ENCODE assay signal across 8 mouse cellular contexts in the genomic region with DNA sequence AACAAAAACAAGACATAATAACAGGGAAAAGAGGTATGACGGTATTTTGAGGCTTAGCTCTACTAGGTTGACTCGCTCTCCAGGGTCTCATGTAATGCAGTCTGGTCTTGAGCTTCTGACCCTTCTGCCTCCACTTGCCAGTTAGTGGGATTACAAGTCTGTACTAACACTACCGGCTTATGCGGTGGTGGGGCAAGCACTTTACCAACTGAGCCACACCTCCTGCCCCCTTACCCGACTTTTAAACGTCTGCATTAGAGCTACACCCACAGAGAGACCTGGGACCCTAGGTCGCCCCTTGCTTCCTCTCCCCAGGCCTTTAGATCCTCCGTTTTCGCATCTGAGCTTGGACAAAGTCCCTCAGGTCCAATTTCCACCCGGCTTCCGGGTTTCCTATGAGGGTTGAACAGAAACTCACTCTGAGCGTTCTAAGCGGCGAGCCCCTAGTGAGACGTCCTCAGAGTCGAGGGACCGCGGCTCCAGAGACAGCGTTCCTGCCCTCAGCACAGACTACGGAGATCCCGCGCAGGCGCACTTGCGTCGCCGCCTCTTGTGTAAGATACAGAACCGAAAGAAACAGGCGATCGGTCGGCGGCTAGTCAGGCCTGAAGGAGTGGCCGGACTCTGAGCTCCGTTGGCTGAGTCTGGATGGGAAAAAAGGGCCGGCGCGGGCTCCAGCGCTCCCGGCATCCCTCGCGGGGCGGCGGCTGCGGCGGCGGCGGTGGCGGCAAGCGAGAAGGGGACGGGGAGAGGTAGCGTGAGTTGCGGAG. TPM values are rescaled to one million over a fixed set of nuclear protein-coding genes. Genes with fewer than 3 reads are reported as not detected.
DNase-seq lines count a peak whose midpoint lies in the region; ATAC-seq and TF ChIP-seq lines count a peak whose summit lies in the region.

A gene (minus strand): TSS at position 573 of the 770 bp plus-strand sequence.
A gene (plus strand): TSS at position 678 of the 770 bp plus-strand sequence.

- peak within 1 kb of the TSS; percentile 91 for H3K9ac ChIP-seq in hindbrain, embryonic 13.5 days

- TF ChIP-seq CTCF in Patski (IDR thresholded peaks at IDR 0.05) = no peak

- CTCF ChIA-PET in Patski (lab: Charles Lee) = interaction anchor here (1.2 to 2.4 kb wide), 3 partner anchors 10 to 24 kb away, joined by 3 to 8 read pairs (median 5); no protein-coding TSS in a partner anchor

- DNase-seq in Patski (ENCODE audit: low read depth, low spot score) = peak; percentile 95
- DNase-seq in cerebellum, postnatal 14 days = peak; percentile 98 to 99
- peak; percentile 97 to 98 for DNase-seq in frontal cortex, postnatal 14 days (ENCODE audit: low spot score in 2 of 2)
- peak; percentile 94 to 99 for DNase-seq in layer of hippocampus, postnatal 25 days (ENCODE audit: extremely low spot score in 1 of 2, low spot score in 1 of 2)
- DNase-seq in lung, postnatal 25 days (ENCODE audit: low spot score) = peak; percentile 99
- peak; percentile 100 for DNase-seq in retina, embryonic 14.5 days (ENCODE audit: low spot score)
- peak; percentile 99 for DNase-seq in thymus, postnatal 4 days

- H3K4me1 ChIP-seq in hindbrain, embryonic 13.5 days (replicated peaks) = peaks cover 46% of the 10 kb centered on the region

- peak within 1 kb of the TSS; percentile 80 for H3K27ac ChIP-seq in hindbrain, embryonic 13.5 days

- peak within 1 kb of the TSS; percentile 93 for H3K4me3 ChIP-seq in hindbrain, embryonic 13.5 days

- H3K9me3 ChIP-seq in hindbrain, embryonic 13.5 days = no peaks in the 10 kb centered on the region

- H3K36me3 ChIP-seq in hindbrain, embryonic 13.5 days = peaks cover 49% of the 10 kb centered on the region

- POLR2A ChIA-PET in Patski (lab: Charles Lee) = interaction anchor here (0.6 to 1.2 kb wide), 4 partner anchors 15 to 1061 kb away, joined by 3 to 5 read pairs (median 4); no protein-coding TSS in a partner anchor

- no peaks in the 10 kb centered on the region for H3K27me3 ChIP-seq in Patski
- H3K27me3 ChIP-seq in hindbrain, embryonic 13.5 days = no peaks in the 10 kb centered on the region

- under 1% methylated on average over 51 of the region's 51 CpGs for WGBS in hindbrain, embryonic 13.5 days

- peak; percentile 91 for ATAC-seq in Patski
- ATAC-seq in hindbrain, embryonic 13.5 days (ENCODE audit: low FRiP score) = peak; percentile 96

- peak within 1 kb of the TSS; percentile 95 for H3K4me2 ChIP-seq in hindbrain, embryonic 13.5 days

- in situ Hi-C loops in Patski (cut with MboI; ENCODE audit: low pct_unique_long_range_greater_than_20kb) = no loop called here

RNA-seq across cellular contexts. Expression of the first gene that starts in this region (rescaled TPM):
- polyA plus RNA-seq in Patski (2021) = 16.9 TPM
- 20.9 and 22.4 TPM in 2 replicates for polyA plus RNA-seq in hindbrain, embryonic 13.5 days (2015; fragmentation: Nextera tagmentation; extraction: Ambion mirVana)
- 10 to 100 TPM; 20.0 to 21.9 TPM for total RNA-seq in layer of hippocampus, postnatal 25 days (2021)

RNA-seq across cellular contexts. Expression of the second gene that starts in this region (rescaled TPM):
- polyA plus RNA-seq in Patski (2021) = 33.9 TPM
- polyA plus RNA-seq in hindbrain, embryonic 13.5 days (2015; fragmentation: Nextera tagmentation; extraction: Ambion mirVana) = 52.3 and 53.4 TPM in 2 replicates
- total RNA-seq in layer of hippocampus, postnatal 25 days (2021) = 10 to 100 TPM; 22.1 to 25.3 TPM

Comparison
In these comparisons a context has a peak if more than half of its experiments do, and no peak if none do; other contexts are left out.
1. Peak in every context shown above with its lines: DNase-seq, ATAC-seq, H3K4me3 ChIP-seq and H3K27ac ChIP-seq.